Mouse (Mus musculus) hindbrain, embryonic 12.5 days (tissue): ENCODE measurements around the gene Cd53. TPM values are rescaled to one million over a fixed set of nuclear protein-coding genes. Genes with fewer than 3 reads are reported as not detected.

ENCODE experiments used
- ATAC-seq: fragments of 200-750 bp; cut with Nextera tagmentation; 2 replicates; pipeline ENCODE4 v1.8.0; 2017; ENCODE audit warnings: moderate TSS enrichment; ENCODE audit not compliant: low FRiP score
- H3K27ac ChIP-seq: fragments of 300-500 bp; sonication (generic); 2 replicates; pipeline ENCODE4 v1.5.1; 2016; ENCODE audit warnings: mild to moderate bottlenecking
- H3K27me3 ChIP-seq: fragments of 300-500 bp; sonication (generic); 2 replicates; pipeline ENCODE4 v1.6.1; 2016; ENCODE audit warnings: mild to moderate bottlenecking
- H3K36me3 ChIP-seq: fragments of 300-500 bp; sonication (generic); 2 replicates; pipeline ENCODE4 v1.6.1; 2016; ENCODE audit warnings: mild to moderate bottlenecking
- H3K4me1 ChIP-seq: fragments of 300-500 bp; sonication (generic); 2 replicates; pipeline ENCODE4 v1.6.1; 2016
- H3K4me2 ChIP-seq: fragments of 300-500 bp; sonication (generic); replicated peaks from 2 replicates; pipeline ENCODE4 v1.6.1; 2016; ENCODE audit warnings: mild to moderate bottlenecking
- H3K4me3 ChIP-seq: fragments of 300-500 bp; sonication (generic); 2 replicates; pipeline ENCODE4 v1.5.1; 2016; ENCODE audit warnings: mild to moderate bottlenecking
- H3K9ac ChIP-seq: fragments of 300-500 bp; sonication (generic); 2 replicates; pipeline ENCODE4 v1.6.1; 2016; ENCODE audit warnings: mild to moderate bottlenecking, moderate library complexity
- H3K9me3 ChIP-seq: fragments of 300-500 bp; sonication (generic); replicated peaks from 2 replicates; pipeline ENCODE4 v1.6.1; 2016; ENCODE audit warnings: mild to moderate bottlenecking
- WGBS: fragments of 180-500 bp; shearing (Covaris S2); methylation state at CpG from one replicate; pipeline ENCODE4 v1.1.7; 2016; 5-methylcytosine and 5-hydroxymethylcytosine counted together
- polyA plus RNA-seq: library from polyadenylated mRNA; unstranded; fragments of >200 nt; fragmentation: Nextera tagmentation; extraction: Ambion mirVana; gene quantifications from 2 replicates; pipeline ENCODE4 v1.2.1, GENCODE M21; 2016

The Cd53 gene
- polyA plus RNA-seq = 4.1 and 5.8 TPM in 2 replicates

GRCm38 (mm10) chr3:106789930-106790329 is at the start of gene Cd53:
Gene Cd53, minus strand, starts transcription at chr3:106790149.
- H3K4me3 ChIP-seq = no peak within 1 kb of the TSS
- WGBS = 76% methylated on average over 2 of the region's 2 CpGs
- ATAC-seq = no peak

GRCm38 (mm10) chr3:106832107-106832506 is 42.2 kb upstream of the Cd53 start:
- Histone ChIP-seq H3K27ac (no peak overlapping the region), H3K27me3 (no peaks in the 10 kb centered on the region), H3K9me3 (peaks cover 9% of the 10 kb centered on the region; the same call in 1 of the 2 replicates), H3K4me2 (no peak overlapping the region), H3K36me3 (no peaks in the 10 kb centered on the region), H3K9ac (no peak overlapping the region), H3K4me1 (no peaks in the 10 kb centered on the region), H3K4me3 (no peak overlapping the region)
- 59% methylated on average over 1 of the region's 1 CpGs for WGBS
- no peak for ATAC-seq

More at GRCm38 (mm10) chr3:106789930-106790329, at the start of gene Cd53:
- Histone ChIP-seq H3K27me3 (no peaks in the 10 kb centered on the region), H3K4me2 (no peak within 1 kb of the TSS), H3K36me3 (no peaks in the 10 kb centered on the region), H3K9ac (no peak within 1 kb of the TSS), H3K27ac (no peak within 1 kb of the TSS), H3K9me3 (no peaks in the 10 kb centered on the region), H3K4me1 (no peaks in the 10 kb centered on the region)

GRCm38 (mm10) chr3:106826187-106826586 is 36.2 kb upstream of the Cd53 start, which contains the start of gene Olfr266:
Gene Olfr266, minus strand, starts transcription at chr3:106826287.
- Histone ChIP-seq H3K27ac (no peak within 1 kb of the TSS), H3K4me3 (no peak within 1 kb of the TSS), H3K9ac (no peak within 1 kb of the TSS), H3K36me3 (no peaks in the 10 kb centered on the region), H3K27me3 (no peaks in the 10 kb centered on the region), H3K9me3 (no peaks in the 10 kb centered on the region), H3K4me2 (no peak within 1 kb of the TSS), H3K4me1 (no peaks in the 10 kb centered on the region)
- ATAC-seq = no peak
- WGBS = 89% methylated on average over 1 of the region's 1 CpGs

GRCm38 (mm10) chr3:106817676-106818075 is 27.7 kb upstream of the Cd53 start:
- Histone ChIP-seq H3K9ac (no peak overlapping the region), H3K4me2 (no peak overlapping the region), H3K4me1 (no peaks in the 10 kb centered on the region), H3K9me3 (no peaks in the 10 kb centered on the region), H3K36me3 (no peaks in the 10 kb centered on the region), H3K27ac (no peak overlapping the region), H3K4me3 (no peak overlapping the region), H3K27me3 (no peaks in the 10 kb centered on the region)
- no peak for ATAC-seq
- WGBS = 74% methylated on average over 2 of the region's 2 CpGs

DNA sequence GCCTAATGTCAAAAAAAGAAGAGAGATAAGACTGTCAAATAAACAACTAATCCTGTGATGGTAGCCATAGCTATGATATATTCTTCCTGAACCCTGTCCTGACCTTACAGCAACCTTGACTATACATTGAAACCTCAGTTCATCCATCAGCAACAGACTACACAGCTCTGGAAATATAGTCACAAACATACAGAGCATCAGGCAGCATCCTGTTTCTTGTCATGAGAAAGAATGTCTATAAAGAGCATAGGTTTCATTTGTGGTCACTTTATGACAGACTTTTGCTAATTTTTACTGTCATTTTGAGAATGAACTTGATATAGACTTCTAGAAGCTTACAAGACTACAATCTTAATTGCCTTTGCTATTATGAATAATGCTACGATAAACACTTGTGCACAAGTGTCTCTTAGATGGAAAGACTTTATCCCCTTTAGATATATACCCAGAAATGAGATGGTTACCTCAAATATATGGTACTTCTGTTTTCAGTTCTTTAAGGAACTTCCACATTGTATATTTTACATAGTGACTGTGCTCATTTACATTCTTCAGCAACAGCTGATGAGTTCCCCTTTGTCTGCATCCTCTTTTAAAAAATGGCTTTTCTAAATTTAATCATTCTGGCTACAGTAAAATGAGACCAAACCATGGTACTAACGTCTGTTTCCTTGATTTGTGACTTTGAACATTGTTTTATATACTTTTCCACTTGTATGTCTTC is 19.2 kb upstream of the Cd53 start:
- ATAC-seq = no peak
- Histone ChIP-seq H3K27me3 (no peaks in the 10 kb centered on the region), H3K9me3 (0 out of 2 replicates have a peak, but pooled peaks cover 3% of the 10 kb centered on the region), H3K4me2 (no peak overlapping the region), H3K4me3 (no peak overlapping the region), H3K4me1 (no peaks in the 10 kb centered on the region), H3K36me3 (no peaks in the 10 kb centered on the region), H3K9ac (no peak overlapping the region), H3K27ac (no peak overlapping the region)
- 63% methylated on average over 2 of the region's 2 CpGs for WGBS

- Histone ChIP-seq H3K4me2 (no peak overlapping the region), H3K27me3 (no peaks in the 10 kb centered on the region)
These were observed 8.1 kb upstream of the Cd53 start for GRCm38 (mm10) chr3:106798079-106798478.

DNA sequence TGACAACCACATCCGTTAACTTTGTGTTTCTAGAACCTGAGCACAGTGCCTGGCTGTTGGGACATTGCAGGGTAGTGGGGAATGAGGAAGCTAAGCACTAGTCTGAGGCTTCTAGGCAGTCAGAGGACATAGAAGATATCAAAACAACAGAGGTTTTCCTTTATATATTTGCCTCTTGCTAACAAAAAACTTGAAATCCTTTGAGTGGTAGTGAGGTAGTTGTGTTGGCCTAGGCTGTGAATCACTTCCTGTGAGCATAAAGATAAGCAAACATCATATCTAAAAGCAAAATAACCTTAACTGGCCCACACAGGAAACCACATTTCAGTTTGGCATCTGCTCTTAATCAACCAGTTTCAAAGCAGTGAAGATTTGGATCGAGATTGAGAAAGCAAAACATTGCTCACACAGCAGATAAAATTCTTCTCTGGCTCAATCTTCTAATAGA is 1.5 kb downstream of the Cd53 start:
- 65% methylated on average over 2 of the region's 2 CpGs for WGBS

More at GRCm38 (mm10) chr3:106798079-106798478, 8.1 kb upstream of the Cd53 start:
- Histone ChIP-seq H3K9ac (no peak overlapping the region), H3K27ac (no peak overlapping the region), H3K9me3 (0 out of 2 replicates have a peak, but pooled peaks cover 6% of the 10 kb centered on the region), H3K4me1 (no peaks in the 10 kb centered on the region), H3K4me3 (no peak overlapping the region), H3K36me3 (no peaks in the 10 kb centered on the region)
- ATAC-seq = no peak

GRCm38 (mm10) chr3:106787972-106788371 is 2.0 kb downstream of the Cd53 start:
- Histone ChIP-seq H3K27me3 (no peaks in the 10 kb centered on the region), H3K4me2 (no peak overlapping the region), H3K4me3 (no peak overlapping the region), H3K27ac (no peak overlapping the region), H3K36me3 (no peaks in the 10 kb centered on the region), H3K9ac (no peak overlapping the region), H3K9me3 (no peaks in the 10 kb centered on the region), H3K4me1 (no peaks in the 10 kb centered on the region)
- ATAC-seq = no peak

More for the DNA sequence above, 1.5 kb downstream of the Cd53 start:
- Histone ChIP-seq H3K9me3 (no peaks in the 10 kb centered on the region), H3K27ac (no peak overlapping the region), H3K4me2 (no peak overlapping the region), H3K4me1 (no peaks in the 10 kb centered on the region), H3K27me3 (no peaks in the 10 kb centered on the region), H3K4me3 (no peak overlapping the region), H3K9ac (no peak overlapping the region), H3K36me3 (no peaks in the 10 kb centered on the region)
- no peak for ATAC-seq

DNA sequence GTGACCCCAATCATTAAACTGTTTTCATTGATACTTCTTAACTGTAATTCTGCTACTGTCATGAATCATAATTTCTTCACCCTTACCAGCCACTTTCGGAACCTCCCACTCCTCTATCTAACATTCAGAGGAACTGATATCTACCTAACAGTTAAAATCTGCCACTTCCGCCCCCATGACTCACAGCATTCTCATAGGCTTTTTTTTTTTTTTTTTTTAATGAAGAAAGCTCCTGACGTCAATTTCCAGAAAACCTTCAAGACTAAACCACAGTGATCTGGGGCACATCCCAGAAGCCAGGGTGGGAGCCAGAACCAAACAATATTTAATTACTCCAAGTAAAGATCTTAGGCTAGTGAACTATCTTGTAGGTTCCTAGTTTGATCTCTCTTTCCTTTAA is 4.8 kb downstream of the Cd53 start:
- Histone ChIP-seq H3K4me2 (no peak overlapping the region), H3K4me3 (no peak overlapping the region), H3K27me3 (no peaks in the 10 kb centered on the region), H3K9ac (no peak overlapping the region), H3K36me3 (no peaks in the 10 kb centered on the region), H3K4me1 (no peaks in the 10 kb centered on the region), H3K9me3 (no peaks in the 10 kb centered on the region), H3K27ac (no peak overlapping the region)
- 76% methylated on average over 3 of the region's 3 CpGs for WGBS
- ATAC-seq = no peak

DNA sequence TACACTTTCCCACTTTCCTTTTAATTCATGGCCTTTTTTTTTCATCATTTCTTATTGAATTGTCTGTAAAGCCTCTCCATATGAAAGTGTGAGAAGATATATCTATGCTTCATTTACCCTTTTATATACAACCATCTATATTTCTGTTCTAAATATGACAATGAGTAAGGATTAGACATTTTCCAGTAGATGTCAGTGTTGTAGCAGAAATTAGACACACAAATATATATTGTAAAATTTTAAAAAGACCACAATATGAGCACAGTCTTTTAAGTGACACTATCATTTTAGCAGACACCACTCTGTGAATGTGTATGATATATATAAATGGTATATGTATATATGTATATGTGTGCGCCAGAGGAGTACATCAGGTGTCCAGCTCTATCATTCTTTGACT is 18.1 kb downstream of the Cd53 start:
- Histone ChIP-seq H3K4me2 (no peak overlapping the region), H3K9me3 (no peaks in the 10 kb centered on the region), H3K4me1 (no peaks in the 10 kb centered on the region), H3K27ac (no peak overlapping the region), H3K9ac (no peak overlapping the region), H3K36me3 (no peaks in the 10 kb centered on the region), H3K4me3 (no peak overlapping the region), H3K27me3 (no peaks in the 10 kb centered on the region)
- no peak for ATAC-seq
- WGBS = 94% methylated on average over 1 of the region's 1 CpGs

DNA sequence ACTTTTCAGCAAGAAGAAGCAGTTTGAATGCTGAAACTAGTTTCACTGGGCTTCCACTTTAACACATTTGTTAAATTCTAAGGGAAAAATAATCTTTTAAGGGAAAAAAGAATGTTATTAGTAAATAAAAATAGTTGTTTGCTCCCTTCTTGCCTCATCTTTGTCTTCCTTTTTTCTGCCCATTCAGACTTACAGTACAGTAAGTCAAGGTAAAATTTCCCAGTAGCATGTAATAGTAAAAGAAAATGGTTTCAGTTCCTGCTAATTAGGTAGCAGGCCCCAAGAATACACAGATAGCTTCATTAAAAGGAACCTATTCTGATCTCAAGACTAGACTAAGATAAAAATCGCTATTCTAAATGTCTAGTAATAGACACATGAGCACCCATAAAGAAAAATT is 34.1 kb downstream of the Cd53 start:
- no peak for ATAC-seq
- Histone ChIP-seq H3K27ac (no peak overlapping the region), H3K36me3 (no peaks in the 10 kb centered on the region), H3K27me3 (no peaks in the 10 kb centered on the region), H3K4me3 (no peak overlapping the region), H3K4me1 (no peaks in the 10 kb centered on the region), H3K9ac (no peak overlapping the region), H3K9me3 (no peaks in the 10 kb centered on the region), H3K4me2 (no peak overlapping the region)
- WGBS = 73% methylated on average over 1 of the region's 1 CpGs

DNA sequence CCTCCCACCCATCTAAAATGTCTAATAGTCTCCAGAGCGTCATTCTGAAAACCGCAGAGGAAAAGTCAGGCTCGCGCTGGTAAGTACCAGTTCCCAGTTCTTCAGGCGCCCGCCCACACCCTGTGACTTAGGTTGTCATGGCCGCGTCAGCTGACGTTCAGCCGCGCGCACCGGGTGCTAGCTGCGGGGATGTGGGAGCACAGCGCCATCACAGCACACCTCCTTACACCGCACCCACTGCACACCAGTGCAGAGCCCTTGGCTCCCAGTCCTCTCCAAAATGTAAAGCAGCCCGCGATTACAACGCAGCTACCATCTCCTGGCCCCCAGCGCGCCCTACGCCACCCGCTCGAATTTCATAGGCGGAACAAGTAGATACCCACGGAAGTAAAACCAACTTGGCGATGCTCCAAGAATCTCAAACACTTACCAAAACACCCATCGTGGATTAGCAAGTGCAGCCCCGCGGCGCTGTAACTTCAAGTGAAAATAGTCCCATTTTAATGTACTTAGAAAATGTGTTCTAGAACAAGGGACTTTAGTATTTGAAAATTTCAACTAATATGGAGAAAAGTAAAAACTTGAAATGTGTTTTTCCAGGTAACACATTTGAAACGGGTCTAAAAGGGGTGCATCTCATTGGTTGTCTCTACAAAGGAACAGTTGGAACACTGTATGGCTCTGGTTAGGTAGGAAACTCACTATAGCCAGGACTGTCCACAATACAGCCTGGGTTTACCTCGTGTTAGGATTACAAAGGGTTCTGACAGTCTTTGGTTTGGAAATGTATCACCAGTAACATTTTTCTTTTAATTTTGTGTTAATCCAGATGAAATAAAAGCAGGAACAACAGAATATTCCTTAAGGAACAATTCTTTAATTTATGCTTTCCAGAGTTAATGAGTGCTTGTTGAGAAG is 67.7 kb downstream of the Cd53 start:
- 2% methylated on average over 33 of the region's 33 CpGs for WGBS
- Histone ChIP-seq H3K4me1 (no peaks in the 10 kb centered on the region), H3K4me2 (peak overlapping the region; percentile 60), H3K27me3 (peaks cover 4% of the 10 kb centered on the region; the same call in 1 of the 2 replicates), H3K9ac (peak overlapping the region; percentile 69), H3K36me3 (peaks cover 3% of the 10 kb centered on the region; the same call in 1 of the 2 replicates), H3K4me3 (peak overlapping the region; percentile 60), H3K27ac (peak overlapping the region; percentile 93), H3K9me3 (peaks cover 8% of the 10 kb centered on the region)
- ATAC-seq = peak; percentile 96
